Mouse (Mus musculus) adrenal gland, adult 2 months (tissue): ENCODE measurements around the gene Xxylt1. TPM values are rescaled to one million over a fixed set of nuclear protein-coding genes. Genes with fewer than 3 reads are reported as not detected.

Source experiments
- DNase-seq: peaks from one replicate; pipeline ENCODE4 v3.0.0; 2021
- polyA plus RNA-seq: library from polyadenylated mRNA; depleted of rRNA; stranded (reverse); fragments of >200 nt; gene quantifications from 2 replicates; pipeline ENCODE4 v1.2.3, GENCODE M21; 2012
- total RNA-seq, 2 experiments: library from RNA; stranded (reverse); gene quantifications; 2 replicates each; pipeline ENCODE4 v1.2.3; 2021

The Xxylt1 gene
- total and polyA plus RNA-seq, 3 experiments: 12.7 to 28.9 (median 14.1) TPM

DNA sequence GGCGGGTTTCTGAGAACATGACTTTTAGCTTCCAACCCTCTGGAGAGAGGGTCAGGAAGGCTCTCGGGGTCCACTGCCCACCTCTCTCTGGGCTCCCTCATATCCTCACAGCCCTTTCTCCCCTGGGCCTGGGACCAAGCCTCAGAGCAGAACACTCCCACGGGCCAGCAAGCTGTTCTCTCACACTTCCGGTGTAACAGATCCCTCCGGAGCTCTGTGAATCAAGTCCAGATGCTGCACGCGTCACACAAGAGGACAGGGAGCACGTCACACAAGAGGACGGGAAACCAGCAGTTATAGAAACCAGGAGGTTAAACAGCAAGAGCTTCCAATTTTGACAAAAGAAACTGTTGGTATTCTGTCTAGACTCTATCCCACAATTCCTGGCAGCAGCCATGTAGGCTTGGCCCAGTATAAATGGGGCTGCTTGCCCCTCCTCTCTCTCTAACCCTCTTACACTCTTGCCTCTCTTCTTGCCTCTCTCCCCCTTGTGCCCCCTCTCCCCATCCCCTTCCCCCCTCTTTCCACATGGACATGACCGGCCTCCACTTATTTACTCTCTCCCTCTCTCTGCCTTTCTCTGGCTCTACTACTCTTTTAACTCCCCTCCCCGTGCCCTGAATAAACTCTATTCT is 19.9 kb downstream of the Xxylt1 start:
- no peak for DNase-seq

DNA sequence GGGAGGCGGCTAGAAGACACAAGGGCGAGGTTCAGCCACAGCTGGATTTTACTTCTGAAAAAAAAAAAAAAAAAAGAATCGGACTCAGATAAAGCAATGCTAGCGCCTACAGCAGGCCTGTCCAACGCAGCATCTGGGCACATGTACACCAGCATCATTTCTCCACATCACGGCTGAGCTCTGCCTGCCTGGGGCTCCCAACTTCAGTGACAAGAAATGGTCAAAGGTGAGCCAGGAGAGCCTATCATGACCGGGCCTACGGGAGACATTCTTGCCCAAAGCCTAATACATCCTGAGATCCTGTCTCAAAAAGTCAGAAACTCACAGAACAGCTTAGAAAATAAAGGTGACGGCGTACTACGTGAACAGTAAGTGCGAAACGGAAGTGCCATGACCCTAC is 20.5 kb downstream of the Xxylt1 start:
- no peak for DNase-seq

DNA sequence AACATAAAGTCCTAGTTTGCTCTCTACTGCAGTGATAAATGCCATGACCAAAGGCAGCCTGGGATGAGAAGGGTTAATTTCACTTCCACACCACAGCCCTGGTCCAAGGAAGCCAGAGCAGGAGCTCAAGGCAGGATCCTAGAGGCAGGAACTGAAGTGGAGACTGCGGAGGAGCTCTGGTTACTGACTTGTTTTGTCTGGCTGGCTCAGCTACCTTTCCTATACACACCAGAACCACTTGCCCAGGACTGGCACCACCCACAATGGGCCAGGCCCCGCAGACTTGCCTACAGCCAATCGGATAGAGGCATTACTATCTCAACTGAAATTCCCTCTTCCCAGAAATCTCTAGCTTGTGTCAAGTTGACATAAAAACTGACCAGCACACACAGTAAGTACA is 21.0 kb downstream of the Xxylt1 start:
- DNase-seq: no peak

DNA sequence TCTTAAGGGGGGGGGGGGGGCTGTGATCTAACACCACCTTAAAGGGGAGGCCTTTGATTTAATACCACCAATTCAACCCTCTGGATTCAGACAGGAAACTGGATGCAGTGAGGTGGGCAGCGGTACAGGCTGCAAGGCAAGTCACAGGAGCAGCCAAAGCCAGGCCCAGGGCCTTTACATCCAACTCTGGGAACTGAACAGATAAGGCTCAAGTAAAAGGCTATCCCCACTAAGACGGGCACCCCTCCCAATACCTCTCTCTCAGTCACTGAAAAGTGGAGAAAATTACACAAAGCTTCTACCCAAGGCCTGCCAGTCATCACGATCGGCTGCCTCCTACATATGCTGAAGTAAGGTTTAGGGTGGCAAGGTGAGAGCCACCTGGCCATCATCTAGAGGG is 21.5 kb downstream of the Xxylt1 start:
- no peak for DNase-seq

DNA sequence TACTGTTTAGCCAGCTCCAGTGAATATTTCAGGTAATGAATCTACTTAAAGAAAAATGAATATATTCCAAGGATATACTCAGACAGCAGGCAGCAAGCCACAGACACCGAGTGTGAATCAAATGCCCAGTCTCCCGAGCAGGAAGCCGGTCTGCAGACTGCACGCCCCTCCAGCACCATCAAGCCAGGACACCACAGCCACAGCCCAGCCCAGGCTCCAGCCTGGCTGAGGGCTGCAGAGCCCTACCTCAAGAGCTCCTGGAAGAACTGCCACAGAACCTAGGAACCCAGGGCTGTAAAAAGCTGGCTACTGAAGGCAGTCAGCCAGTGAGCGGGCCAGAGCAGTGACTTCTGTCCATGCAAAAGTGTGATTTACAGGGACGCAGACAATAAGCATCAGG is 28.4 kb downstream of the Xxylt1 start:
- DNase-seq: no peak

DNA sequence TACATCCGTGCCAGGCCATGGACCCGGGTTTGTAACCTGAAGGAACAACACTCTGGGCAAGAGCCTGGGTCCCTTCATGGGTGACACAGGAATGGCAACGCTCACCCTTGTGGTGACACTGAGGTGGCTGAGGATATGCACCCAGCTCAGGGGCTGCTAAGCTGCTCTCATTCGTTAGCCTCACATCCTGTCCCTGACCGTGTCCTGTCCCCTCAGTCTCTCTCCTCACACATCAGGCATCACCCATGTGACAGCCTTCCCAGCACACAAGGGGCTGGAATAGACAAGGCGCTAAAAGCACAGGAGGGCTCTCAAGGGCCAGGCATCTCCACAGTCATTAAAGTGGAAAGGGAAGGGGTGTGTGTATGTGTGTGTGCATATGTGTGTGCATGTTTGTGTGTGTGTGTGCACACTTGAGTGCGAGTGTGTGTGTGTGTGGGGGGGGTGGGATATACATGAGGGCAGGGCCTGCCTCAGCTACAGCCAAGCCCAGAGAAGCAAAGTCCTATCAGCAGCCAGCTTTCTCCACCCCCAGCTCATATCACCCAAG is 29.0 kb downstream of the Xxylt1 start:
- no peak for DNase-seq

DNA sequence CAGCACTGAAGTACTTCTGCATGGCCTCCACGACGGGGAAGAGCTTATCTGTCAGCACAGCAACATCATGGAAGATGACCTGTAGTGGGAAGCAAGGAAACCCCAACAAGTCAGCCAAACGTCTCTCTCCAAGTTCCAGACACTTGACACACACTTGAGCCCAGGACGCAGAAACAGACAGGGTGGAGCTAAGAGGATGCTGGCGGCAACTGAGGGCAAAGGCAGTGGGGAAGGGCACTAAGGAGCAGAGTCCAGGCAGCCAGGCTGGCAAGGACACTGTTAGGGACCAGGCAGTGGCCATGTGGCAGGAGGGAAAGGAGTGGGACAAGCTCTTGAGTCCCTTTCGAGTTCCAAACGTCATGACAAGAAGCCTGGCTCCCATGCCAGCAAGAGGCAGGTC is 30.5 kb downstream of the Xxylt1 start:
- no peak for DNase-seq

DNA sequence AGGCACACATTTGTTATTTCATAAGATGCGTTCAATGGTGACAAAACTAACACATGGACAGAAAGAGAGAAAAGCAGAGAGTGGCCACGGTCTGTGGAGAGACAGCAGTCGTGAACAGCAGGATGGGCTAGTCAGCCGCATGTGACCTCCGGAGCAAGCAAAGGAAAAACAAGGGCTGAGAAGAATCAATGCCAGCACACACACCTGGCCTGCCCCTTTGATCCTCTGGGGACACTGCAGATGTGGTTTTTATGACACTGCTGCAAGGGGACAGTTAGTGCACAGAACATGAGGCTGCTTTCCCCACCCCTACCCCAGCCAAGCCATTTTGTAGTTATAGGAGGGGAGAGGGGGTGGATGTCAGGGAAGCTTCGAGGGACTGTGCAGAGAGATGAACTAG is 33.0 kb downstream of the Xxylt1 start:
- DNase-seq: no peak

DNA sequence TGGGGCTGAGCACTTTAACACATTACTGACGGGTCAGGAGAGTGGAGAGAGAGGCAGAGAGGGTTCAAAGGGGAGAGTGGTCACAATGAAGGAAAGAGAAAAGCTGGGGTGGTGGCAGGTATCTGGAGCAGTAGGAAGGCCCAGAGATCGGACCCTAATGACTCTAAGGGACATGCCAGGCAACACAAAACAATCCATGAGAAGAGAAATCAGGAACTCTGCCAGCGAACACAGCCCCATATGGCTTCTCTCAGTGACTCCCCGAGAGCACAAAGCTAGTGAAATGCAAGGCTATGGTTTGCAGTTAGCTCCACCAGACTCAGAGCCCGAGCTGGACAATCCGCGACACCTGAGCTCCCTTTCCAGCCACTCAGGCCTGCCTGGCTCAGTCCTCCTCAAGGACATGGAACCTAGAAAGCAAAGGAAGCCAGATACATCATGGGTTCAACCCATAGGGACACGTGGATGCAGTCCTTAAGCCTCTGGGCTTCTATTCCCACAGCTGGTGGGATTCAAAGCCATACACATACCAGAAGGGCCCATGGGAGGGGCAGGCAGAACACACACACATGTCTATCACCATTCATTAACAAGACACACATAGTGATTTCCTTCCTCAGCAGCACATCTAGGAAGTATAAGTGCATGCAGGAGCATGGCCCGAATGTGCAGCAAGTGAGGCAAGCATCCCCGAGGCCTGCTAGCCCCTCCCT is 33.9 kb downstream of the Xxylt1 start:
- no peak for DNase-seq

DNA sequence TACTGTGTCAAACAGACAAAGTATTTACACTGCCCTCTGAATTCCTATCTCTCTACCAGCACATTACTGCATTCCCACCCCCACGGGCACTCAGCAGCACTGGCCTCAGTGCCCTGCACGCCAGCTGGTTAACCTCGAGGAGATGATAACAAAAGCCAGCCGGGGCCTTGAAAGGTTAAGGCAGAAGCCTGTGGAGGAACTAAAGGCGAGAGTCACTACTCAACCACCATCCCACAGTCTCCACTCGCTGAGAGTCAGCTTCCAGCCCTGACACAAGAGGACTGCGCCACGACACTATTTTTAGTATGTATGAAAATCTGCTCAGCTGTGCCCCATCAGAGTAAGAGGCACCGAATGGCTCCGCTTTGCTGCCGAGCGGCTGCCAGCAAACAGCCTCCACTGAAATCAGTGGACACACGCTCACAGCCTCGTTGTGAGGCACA is 35.0 kb downstream of the Xxylt1 start:
- peak; percentile 63 for DNase-seq

DNA sequence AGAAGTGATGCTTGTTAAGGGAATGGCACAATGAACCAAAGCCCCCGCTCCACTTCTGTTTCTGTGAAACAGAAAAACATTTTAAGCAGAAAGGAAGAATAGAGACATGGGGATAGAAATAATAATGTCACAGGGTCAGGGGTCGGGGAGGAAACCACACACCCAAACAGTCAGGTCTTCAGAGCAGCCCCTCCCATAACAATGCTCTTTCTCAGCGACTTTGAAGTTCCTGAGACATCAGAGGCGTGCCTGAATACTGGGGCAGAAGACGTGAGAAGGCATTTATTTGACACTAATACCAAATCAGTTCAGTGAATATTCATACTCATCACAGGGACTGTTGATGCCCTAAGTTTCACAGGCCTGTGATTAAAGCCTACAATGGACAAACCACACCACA is 36.0 kb downstream of the Xxylt1 start:
- DNase-seq: no peak

DNA sequence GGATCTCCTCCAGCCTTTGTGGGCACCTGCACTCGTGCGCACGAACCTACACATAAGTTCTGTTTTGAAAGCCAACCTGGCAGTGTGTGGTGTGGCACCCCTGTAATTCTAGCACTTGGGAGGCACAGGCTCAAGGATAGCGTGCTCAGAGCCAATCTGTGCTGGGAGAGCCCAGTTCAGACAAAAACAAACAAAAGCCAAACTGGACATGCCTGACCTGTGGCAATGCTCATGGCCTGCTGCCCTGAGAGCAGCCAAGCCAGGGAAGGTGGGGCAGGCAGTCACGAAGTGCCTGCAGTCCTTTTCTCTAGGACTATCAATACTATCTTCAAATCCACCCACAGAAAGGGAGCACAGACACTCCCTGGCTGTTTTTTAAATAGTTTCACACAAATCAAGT is 38.1 kb downstream of the Xxylt1 start:
- DNase-seq: no peak

DNA sequence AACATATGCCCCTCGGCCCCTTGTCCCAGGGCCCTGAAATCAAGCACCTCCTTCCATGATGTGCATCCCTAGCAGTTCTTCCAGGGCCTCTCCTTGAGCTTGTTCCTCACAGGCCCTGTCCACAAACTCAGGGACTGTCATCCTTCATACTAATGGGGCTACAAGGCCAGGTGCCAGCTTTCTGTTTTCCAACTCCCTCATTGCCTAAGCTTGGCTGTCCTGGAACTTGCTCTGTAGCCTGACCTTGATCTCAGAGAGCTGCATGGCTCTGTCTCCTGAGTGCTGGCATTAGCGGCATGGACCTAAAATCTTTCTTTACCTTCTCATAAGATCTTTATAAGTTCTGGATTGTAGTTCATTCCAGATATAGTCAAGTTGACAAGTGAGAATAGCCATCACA is 39.7 kb downstream of the Xxylt1 start:
- DNase-seq: peak; percentile 84

DNA sequence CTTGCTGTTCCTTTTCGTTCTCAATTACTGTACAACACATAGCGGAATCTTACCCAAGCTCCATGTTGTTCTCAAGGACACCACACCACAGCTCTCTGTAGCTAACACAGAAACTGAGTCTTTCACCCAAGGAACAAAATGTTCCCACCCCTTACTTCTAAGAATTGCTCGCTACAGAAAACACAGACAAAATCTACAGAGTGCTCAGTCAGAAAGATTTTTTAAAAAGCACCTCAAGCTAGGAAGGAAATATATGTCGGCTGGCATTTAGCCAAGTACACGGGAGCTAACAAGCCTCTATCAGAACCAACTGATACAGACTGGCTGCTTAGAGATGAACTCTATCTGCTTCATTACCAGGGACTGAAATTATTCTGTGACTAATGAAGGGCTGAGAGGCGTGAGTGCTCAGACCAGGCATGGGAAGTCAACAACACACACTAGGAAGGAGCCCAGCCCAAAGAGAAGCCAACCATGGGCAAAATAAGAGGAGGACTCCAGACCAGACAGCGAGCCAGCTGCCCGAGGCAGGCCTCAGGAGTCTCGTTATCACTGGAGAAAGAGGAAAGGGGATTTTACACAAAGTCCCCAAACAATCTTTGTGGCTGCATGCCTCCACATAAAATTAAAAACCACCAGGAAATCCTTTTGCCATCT is 41.3 kb downstream of the Xxylt1 start:
- no peak for DNase-seq

DNA sequence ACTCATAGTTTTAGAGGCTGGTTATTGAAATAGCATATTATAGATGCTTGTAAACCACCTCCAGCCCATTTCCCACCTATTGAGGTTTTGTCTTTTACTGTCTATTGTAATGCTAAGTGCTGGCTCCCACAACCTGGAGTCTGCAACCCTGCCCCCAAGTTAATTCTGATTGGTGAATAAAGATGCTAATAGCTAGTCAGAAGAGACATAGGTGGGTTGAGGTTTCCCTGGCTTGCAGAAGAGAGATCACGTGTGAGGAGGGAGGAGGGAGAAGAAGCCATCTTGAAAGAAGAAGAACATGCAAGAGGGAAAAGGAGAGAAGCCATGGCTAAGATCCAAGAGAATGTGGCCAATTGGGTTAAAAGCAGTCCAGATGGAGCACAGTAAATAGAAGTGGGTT is 43.8 kb downstream of the Xxylt1 start:
- DNase-seq: no peak

DNA sequence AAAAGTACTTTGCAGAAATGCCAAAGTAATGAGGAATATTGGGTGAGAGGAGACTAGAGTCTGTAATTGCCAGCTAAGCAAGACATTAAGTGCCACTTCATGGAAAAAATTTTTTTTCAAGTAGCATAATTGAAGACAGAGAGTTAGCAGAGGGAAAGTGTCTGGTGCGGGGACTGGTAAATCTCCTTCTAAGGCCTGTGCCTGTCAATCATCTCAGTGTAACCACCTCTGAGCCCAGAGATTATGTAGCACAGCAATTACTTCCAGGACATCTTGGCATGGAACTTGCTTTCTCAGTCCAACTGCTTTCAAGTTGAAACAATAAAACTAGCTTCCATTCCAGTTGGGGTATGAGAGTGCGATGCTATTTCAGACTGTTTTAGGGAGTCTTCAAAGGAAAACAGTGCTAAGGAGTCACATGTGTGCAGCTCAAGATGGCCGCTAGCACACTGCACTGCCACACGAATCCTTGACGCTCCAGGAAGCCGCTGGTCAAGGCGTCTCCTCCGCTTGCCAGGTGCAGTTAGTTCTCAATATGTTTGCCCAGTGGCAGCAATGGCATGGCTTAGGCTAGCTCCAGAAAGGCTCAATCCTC is 45.5 kb downstream of the Xxylt1 start:
- no peak for DNase-seq

DNA sequence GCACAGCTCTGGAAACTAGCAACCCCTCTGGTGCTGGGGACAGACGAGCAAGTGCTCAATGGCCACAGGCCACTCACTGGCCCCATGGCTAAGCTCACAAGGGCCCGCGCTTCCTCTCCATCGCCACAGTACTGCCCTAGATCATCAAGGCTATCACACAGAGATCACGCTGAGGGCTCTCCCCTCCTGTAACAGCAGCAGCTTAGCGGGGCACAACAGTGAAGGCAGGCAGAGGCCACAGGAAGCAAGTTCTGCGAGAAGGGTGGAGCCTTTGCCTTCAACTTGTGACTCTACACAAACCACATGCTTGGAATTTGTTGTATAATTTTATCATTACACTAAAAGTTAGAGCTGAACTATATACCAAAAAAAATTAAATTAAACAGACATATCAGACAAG is 46.0 kb downstream of the Xxylt1 start:
- DNase-seq: no peak

DNA sequence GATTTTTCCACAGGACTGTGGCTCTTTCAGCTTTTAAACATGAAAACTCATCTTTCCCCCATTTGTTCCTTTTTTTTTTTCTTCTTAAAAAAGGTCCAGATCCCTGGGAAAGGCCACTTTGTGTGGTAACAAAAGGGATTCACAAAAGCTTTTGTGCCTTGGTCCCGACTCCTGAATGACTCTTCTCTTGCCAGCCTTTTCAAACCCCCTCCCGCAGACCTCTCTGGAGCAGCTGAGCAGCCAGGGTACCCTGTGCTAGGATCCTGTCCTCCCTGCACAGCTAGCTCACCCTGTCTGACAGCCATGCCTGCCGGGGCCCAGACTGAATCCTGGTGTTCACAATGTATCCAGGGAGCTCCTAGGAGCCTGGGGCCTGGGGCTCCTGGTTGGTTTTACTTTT is 47.2 kb downstream of the Xxylt1 start:
- no peak for DNase-seq

DNA sequence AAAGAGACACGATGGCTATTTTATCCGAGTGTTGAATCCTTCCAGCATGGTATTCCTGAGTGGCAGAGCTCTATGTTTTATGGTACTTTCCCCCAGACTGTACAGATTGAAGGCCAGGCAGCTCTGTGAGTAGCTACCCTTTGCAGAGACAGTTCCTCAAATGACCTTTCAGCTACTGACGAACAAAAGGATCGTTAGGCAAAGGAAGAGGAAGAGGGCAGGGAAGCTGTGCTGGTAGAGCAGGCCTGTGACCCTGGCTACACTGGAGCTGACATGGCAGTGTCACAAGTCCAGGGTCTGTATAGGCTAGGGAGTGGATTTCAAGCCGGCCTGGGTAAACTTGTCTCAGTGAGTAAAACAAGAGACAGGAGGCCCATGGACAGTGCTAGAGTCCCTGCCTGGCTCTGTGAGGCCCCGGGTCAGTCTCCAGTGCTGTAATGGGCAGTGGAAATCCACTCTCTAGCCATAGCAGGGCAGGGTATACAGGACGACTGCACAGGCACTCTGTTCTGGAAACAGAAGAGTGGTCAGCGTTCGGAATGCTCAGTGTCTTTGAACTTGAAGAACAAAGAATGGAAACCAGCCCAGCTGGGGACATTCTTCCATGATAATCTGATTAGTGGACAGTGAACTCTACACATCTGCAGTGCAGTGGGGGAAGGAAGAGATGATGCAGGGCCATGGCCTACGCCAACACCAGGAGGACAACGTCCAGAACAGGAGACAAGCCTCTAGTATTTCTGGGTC is 51.3 kb downstream of the Xxylt1 start:
- no peak for DNase-seq

DNA sequence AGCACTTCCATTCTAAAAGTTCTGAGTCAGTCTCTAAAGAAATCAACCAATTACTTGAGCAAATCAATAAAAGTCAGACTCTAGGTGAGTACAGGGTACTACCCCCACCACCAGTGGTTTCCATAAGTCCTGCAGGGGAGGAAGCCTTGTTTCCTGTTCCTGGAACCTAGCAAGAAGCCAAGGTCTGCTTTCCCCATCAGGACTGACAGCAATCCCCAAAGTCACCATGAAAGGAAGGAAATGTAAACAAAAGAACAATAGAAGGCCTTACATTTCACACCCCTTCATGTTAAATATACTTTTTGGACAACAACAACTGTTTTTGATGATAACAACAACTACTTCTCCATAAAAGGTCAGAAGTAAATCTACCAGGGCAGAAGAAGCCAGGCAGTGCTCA is 53.6 kb downstream of the Xxylt1 start:
- DNase-seq: no peak

DNA sequence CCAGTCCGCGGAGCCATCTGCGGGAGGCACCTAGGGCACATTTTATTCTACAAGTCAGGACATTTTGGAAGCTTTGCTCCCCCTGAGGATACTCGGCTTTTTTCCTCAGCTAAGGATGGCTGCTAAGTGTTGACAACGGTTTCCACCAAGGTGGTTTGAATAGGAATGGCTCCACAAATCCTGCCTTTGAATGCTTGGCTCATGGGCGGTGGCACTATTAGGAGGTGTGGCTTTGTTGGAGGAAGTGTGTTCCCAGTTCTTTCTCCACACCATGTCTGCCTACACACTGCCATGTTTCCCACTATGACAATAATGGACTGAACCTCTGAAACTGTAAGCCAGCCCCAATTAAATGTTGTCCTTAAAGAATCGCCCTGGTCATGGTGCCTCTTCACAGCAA is 55.7 kb downstream of the Xxylt1 start:
- DNase-seq: no peak

DNA sequence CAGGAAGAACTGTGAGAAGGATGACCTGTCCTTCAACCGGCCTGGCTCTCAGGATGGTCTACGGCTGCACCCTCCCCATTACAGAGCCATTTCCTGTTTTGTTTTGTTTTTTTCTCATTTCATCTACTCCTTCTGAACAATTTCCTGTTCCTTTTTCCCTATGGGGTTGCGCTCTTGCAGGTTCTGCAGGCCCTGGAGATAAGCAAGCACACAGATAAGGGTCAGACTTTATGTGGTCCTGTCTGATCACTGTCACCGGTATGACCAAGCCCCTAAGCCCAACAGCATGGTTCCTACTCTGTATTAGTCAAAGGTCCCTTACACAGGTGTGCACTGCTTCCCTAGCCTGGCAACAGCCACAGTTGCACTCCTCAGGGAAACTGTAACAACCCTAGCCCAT is 56.2 kb downstream of the Xxylt1 start:
- DNase-seq: no peak
